Mouse (Mus musculus): ENCODE results near the gene Kcnn1. TPM values are rescaled to one million over a fixed set of nuclear protein-coding genes. Genes with fewer than 3 reads are reported as not detected.

The Kcnn1 gene
- polyA plus RNA-seq, 1 experiment = 0.90 TPM

GRCm38 (mm10) chr8:70796403-70797080, 66.5 kb downstream of the Kcnn1 start:
- Histone ChIP-seq H3K4me3 (ENCODE audit: low read depth, low read length) (peak overlapping the region; percentile 77), H3K27me3 (ENCODE audit: control insufficient read depth, insufficient read depth, low read length) (no peaks in the 10 kb centered on the region; the same call in 1 of the 2 replicates), H3K4me1 (ENCODE audit: control insufficient read depth, insufficient read depth, insufficient read length, low read length) (peaks cover 28% of the 10 kb centered on the region), H3K27ac (ENCODE audit: insufficient read depth, low read depth, low read length) (peak overlapping the region; percentile 34), H3K36me3 (ENCODE audit: control insufficient read depth, insufficient read depth, low read length) (no peaks in the 10 kb centered on the region)
- 3% methylated on average over 54 of the region's 54 CpGs for WGBS
- TF ChIP-seq CTCF (IDR thresholded peaks at IDR 0.05; ENCODE audit: extremely low read depth, insufficient read length, insufficient replicate concordance, low read depth, low read length) (no peak), POLR2A (IDR thresholded peaks at IDR 0.05; ENCODE audit: low read depth, low read length) (peak; percentile 49; the same call in 1 of the 2 replicates)

DNA sequence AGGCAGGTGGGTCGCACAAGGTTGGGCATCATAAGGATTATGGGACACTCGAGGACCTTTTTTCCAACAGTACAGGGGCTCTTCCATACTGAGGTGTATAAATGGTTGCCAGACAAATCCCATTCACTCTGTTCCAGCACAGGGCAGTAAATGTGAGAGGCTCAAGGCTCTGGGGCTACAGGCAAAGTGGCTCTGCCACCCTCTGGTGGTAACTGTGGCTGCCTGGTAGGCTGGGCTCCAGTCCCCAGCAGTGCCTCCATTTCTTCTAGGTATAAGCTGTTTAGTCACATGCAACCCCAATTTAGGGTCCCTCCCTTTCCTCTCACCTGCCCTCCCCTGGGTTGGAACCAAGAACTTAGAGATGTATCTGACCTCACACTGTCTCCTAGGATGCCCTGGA, 67.7 kb downstream of the Kcnn1 start:
- TF ChIP-seq POLR2A (IDR thresholded peaks at IDR 0.05; ENCODE audit: low read depth, low read length) (no peak), CTCF (IDR thresholded peaks at IDR 0.05; ENCODE audit: extremely low read depth, insufficient read length, insufficient replicate concordance, low read depth, low read length) (no peak)
- Histone ChIP-seq H3K27me3 (ENCODE audit: control insufficient read depth, insufficient read depth, low read length) (no peaks in the 10 kb centered on the region; the same call in 1 of the 2 replicates), H3K27ac (ENCODE audit: insufficient read depth, low read depth, low read length) (no peak overlapping the region), H3K4me3 (ENCODE audit: low read depth, low read length) (no peak overlapping the region), H3K4me1 (ENCODE audit: control insufficient read depth, insufficient read depth, insufficient read length, low read length) (peaks cover 38% of the 10 kb centered on the region), H3K36me3 (ENCODE audit: control insufficient read depth, insufficient read depth, low read length) (no peaks in the 10 kb centered on the region)
- WGBS = 97% methylated on average over 2 of the region's 2 CpGs

DNA sequence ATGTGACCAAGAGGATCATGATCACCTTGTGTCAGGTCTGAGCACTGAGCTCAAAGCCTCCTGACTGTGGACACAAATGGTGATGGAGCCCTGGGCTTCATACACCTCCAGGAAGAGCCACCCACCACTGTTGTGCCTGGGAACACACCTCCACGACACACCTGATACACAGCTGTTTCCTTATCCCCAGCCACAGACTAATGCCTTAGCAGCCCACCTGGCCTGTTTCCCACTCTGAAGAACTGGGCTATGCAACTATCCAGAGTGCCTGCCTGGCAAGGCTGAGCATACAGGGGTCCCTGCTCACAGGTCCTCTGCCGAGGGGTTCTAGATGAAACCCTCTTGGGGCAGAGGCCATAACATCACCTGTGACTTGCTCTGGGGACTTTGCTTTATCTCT, 68.8 kb downstream of the Kcnn1 start:
- Histone ChIP-seq H3K4me1 (ENCODE audit: control insufficient read depth, insufficient read depth, insufficient read length, low read length) (peaks cover 38% of the 10 kb centered on the region), H3K36me3 (ENCODE audit: control insufficient read depth, insufficient read depth, low read length) (peaks cover 4% of the 10 kb centered on the region; the same call in 1 of the 2 replicates), H3K27ac (ENCODE audit: insufficient read depth, low read depth, low read length) (no peak overlapping the region), H3K4me3 (ENCODE audit: low read depth, low read length) (no peak overlapping the region), H3K27me3 (ENCODE audit: control insufficient read depth, insufficient read depth, low read length) (no peaks in the 10 kb centered on the region)
- WGBS = 84% methylated on average over 2 of the region's 2 CpGs
- TF ChIP-seq CTCF (IDR thresholded peaks at IDR 0.05; ENCODE audit: extremely low read depth, insufficient read length, insufficient replicate concordance, low read depth, low read length) (no peak), POLR2A (IDR thresholded peaks at IDR 0.05; ENCODE audit: low read depth, low read length) (no peak)

- Histone ChIP-seq H3K4me3 (ENCODE audit: low read depth, low read length) (peak overlapping the region; percentile 70), H3K27ac (ENCODE audit: insufficient read depth, low read depth, low read length) (peak overlapping the region; percentile 18; the same call in 1 of the 2 replicates), H3K36me3 (ENCODE audit: control insufficient read depth, insufficient read depth, low read length) (peaks cover 10% of the 10 kb centered on the region), H3K27me3 (ENCODE audit: control insufficient read depth, insufficient read depth, low read length) (no peaks in the 10 kb centered on the region), H3K4me1 (ENCODE audit: control insufficient read depth, insufficient read depth, insufficient read length, low read length) (peaks cover 35% of the 10 kb centered on the region)
- 0 out of 2 replicates have a peak, but pooled peaks have one; percentile 27 for TF ChIP-seq POLR2A (IDR thresholded peaks at IDR 0.05; ENCODE audit: low read depth, low read length)
- no peak for TF ChIP-seq CTCF (IDR thresholded peaks at IDR 0.05; ENCODE audit: extremely low read depth, insufficient read length, insufficient replicate concordance, low read depth, low read length)
- under 1% methylated on average over 20 of the region's 20 CpGs for WGBS
Observed at GRCm38 (mm10) chr8:70792700-70793099, 70.4 kb downstream of the Kcnn1 start.

Other genes starting within 250 kb of the Kcnn1 start
- 6.7 and 7.1 TPM in 2 replicates for gene Lrrc25, start 247.1 kb downstream of the Kcnn1 start, polyA plus RNA-seq (2012; rRNA removed)
- gene Gdf15, start 230.8 kb downstream of the Kcnn1 start, polyA plus RNA-seq (2012; rRNA removed) = 4.1 and 6.7 TPM in 2 replicates
- 49.5 and 129 TPM in 2 replicates for gene Pgpep1, start 202.9 kb downstream of the Kcnn1 start, polyA plus RNA-seq (2012; rRNA removed)
- 109 and 152 TPM in 2 replicates for gene Lsm4, start 190.0 kb downstream of the Kcnn1 start, polyA plus RNA-seq (2012; rRNA removed)
- 419 and 1,098 TPM in 2 replicates for gene Jund, start 164.3 kb downstream of the Kcnn1 start, polyA plus RNA-seq (2012; rRNA removed)
- 0.03 and 0.05 TPM in 2 replicates for gene Iqcn, start 159.8 kb downstream of the Kcnn1 start, polyA plus RNA-seq (2012; rRNA removed)
- 42.0 and 73.6 TPM in 2 replicates for gene Gm3336, start 144.7 kb downstream of the Kcnn1 start, polyA plus RNA-seq (2012; rRNA removed)
- gene Pde4c, start 139.5 kb downstream of the Kcnn1 start, polyA plus RNA-seq (2012; rRNA removed) = 6.5 and 6.8 TPM in 2 replicates
- gene Rab3a, start 108.6 kb downstream of the Kcnn1 start, polyA plus RNA-seq (2012; rRNA removed) = 14.9 and 26.3 TPM in 2 replicates
- gene Mpv17l2, start 102.3 kb downstream of the Kcnn1 start, polyA plus RNA-seq (2012; rRNA removed) = 190 and 222 TPM in 2 replicates
- gene Pik3r2, start 86.5 kb downstream of the Kcnn1 start, polyA plus RNA-seq (2012; rRNA removed) = 129 and 414 TPM in 2 replicates
- gene Mast3, start 58.2 kb downstream of the Kcnn1 start, polyA plus RNA-seq (2012; rRNA removed) = 63.9 and 71.9 TPM in 2 replicates
- gene Il12rb1, start 54.8 kb downstream of the Kcnn1 start, polyA plus RNA-seq (2012; rRNA removed) = 2.5 and 5.4 TPM in 2 replicates
- gene Arrdc2, start 23.5 kb downstream of the Kcnn1 start, polyA plus RNA-seq (2012; rRNA removed) = 26.1 and 49.9 TPM in 2 replicates
- gene Ccdc124, start 10.7 kb upstream of the Kcnn1 start, polyA plus RNA-seq (2012; rRNA removed) = 35.9 and 64.7 TPM in 2 replicates
- gene Slc5a5, start 29.5 kb upstream of the Kcnn1 start, polyA plus RNA-seq (2012; rRNA removed) = 0.41 and 24.2 TPM in 2 replicates
- gene Rpl18a, start 34.2 kb upstream of the Kcnn1 start, polyA plus RNA-seq (2012; rRNA removed) = 2,725 and 5,728 TPM in 2 replicates
- 21.9 and 32.9 TPM in 2 replicates for gene Map1s, start 42.7 kb upstream of the Kcnn1 start, polyA plus RNA-seq (2012; rRNA removed)

All from small intestine, adult 2 months (tissue).